Mouse (Mus musculus) activated CD4-positive, CD25-positive, alpha-beta regulatory T cell (primary cell): Measurements from ENCODE around the gene Lipo1. TPM values are rescaled to one million over a fixed set of nuclear protein-coding genes. Genes with fewer than 3 reads are reported as not detected.

Source experiments
- polyA plus RNA-seq, 2 experiments: library from polyadenylated mRNA; unstranded; fragments of 100-300 nt; shearing (Covaris generic); gene quantifications; one replicate each; pipeline ENCODE4 v1.2.1; 2017

Gene Lipo1
- not detected for polyA plus RNA-seq

GRCm38 (mm10) chr19:33787359-33787758 lies at the start of gene Lipo1:
TSS of gene Lipo1 (minus strand) at chr19:33787459.

GRCm38 (mm10) chr19:33761287-33762086 lies 25.8 kb downstream of the Lipo1 start, which contains the start of gene Lipo3:
TSS of gene Lipo3 (minus strand) at chr19:33761951.

GRCm38 (mm10) chr19:33751259-33751658 lies 36.0 kb downstream of the Lipo1 start, which contains the start of gene Lipo2:
TSS of gene Lipo2 (minus strand) at chr19:33751359.

Other genes starting within 250 kb of the Lipo1 start
- under 1 TPM in 1 of 2 experiments, not detected in 1; 0.18 TPM for gene Gm8978, start 162.2 kb downstream of the Lipo1 start, polyA plus RNA-seq
- gene Lipo2, start 36.1 kb downstream of the Lipo1 start, polyA plus RNA-seq: under 1 TPM; 0.33 to 0.69 TPM
- 10 to 100 TPM; 13.8 to 17.5 TPM for gene Lipo3, start 25.5 kb downstream of the Lipo1 start, polyA plus RNA-seq
- gene Lipf, start 173.7 kb upstream of the Lipo1 start, polyA plus RNA-seq: under 1 TPM in 1 of 2 experiments, not detected in 1; 0.32 TPM
- under 1 TPM in 1 of 2 experiments, not detected in 1; 0.14 TPM for gene Lipk, start 220.8 kb upstream of the Lipo1 start, polyA plus RNA-seq